Mouse (Mus musculus): ENCODE data around the gene Gpr88. TPM values are rescaled to one million over a fixed set of nuclear protein-coding genes. Genes with fewer than 3 reads are reported as not detected.

Gene Gpr88
- total RNA-seq, 1 experiment: not detected

DNA sequence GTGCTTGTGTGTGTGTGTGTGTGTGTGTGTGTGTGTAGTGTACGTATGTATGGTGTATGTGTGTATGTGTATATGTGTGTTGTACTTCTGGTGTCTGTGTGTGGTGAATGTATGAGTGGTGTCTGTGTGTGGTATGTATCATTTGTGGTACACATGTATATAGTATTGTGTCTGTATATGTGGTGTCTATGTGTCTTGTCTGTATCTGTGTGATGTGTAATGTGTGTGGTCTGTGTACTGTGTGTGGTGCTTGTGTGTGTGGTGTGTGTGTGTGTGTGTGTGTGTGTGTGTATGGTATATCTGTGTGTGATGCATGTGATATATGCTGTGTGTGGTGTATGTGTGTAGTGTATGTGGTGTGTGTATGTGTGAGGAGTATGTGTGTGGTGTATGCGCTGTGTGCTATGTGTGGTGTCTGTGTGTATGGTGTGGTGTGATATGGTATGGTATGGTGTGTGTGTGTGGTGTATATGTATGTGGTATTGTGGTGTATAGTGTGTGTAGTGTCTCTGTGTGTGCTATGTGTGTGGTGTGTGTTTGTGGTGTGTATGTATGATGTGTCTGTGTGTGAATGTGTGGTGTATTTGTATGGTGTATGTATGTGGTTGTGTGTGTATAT, 13.8 kb upstream of the Gpr88 start:
- in situ Hi-C loops (cut with MboI; ENCODE audit: low sequenced_read_pairs in 2 of 2, unreplicated experiment in 2 of 2): no loop called here
- Histone ChIP-seq H3K36me3 (ENCODE audit: control insufficient read depth, insufficient read depth, low read length, poor library complexity, severe bottlenecking) (no peaks in the 10 kb centered on the region), H3K27ac (ENCODE audit: insufficient read depth, low read depth, low read length, poor library complexity, severe bottlenecking) (no peak overlapping the region), H3K9me3 (ENCODE audit: control insufficient read depth, insufficient read depth, low read depth, low read length) (no peaks in the 10 kb centered on the region), H3K9ac (ENCODE audit: insufficient read depth, low read depth, low read length, poor library complexity, severe bottlenecking) (no peak overlapping the region), H3K4me3 (ENCODE audit: insufficient read depth in 1 of 2, low read depth in 1 of 2, low read length in 2 of 2, poor library complexity in 1 of 2, severe bottlenecking in 1 of 2) (no peak overlapping the region), H3K4me1 (ENCODE audit: control insufficient read depth in 2 of 2, insufficient read depth in 2 of 2, low read length in 2 of 2, poor library complexity in 1 of 2) (no peaks in the 10 kb centered on the region)
- no peak for TF ChIP-seq ZC3H11A (IDR thresholded peaks at IDR 0.05; ENCODE audit: borderline replicate concordance, low read depth, low read length)
- TF ChIP-seq ZNF384 (IDR thresholded peaks at IDR 0.05; ENCODE audit: low read depth, low read length): no peak
- TF ChIP-seq CHD2 (IDR thresholded peaks at IDR 0.05; ENCODE audit: low read depth, low read length): no peak
- no peak for TF ChIP-seq HCFC1 (IDR thresholded peaks at IDR 0.05; ENCODE audit: borderline replicate concordance, insufficient read depth, low read length)
- TF ChIP-seq MAFK (IDR thresholded peaks at IDR 0.05; ENCODE audit: insufficient read depth, low read depth, low read length): no peak
- DNase-seq (ENCODE audit: low read depth, low spot score): no peak

DNA sequence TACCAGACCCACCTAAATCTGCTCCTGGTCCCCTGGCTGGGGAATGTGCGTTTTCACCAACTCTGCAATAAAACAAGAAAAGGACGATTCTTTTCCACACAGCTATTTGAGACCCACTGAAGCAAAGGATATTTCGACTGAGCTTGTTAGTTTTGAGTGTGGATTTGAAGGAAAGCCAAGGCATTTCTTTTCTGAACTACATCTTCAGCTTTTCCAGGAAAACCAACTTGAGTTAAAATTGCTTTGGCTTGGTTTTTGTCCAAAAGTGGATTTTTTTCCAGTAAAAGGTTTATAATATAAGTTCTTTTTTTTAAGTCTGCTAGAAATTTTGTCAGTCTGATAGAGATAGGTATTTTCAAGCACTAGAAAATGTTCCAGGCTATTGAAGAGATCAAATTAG, 13.1 kb upstream of the Gpr88 start:
- in situ Hi-C loops (cut with MboI; ENCODE audit: low sequenced_read_pairs in 2 of 2, unreplicated experiment in 2 of 2): no loop called here

DNA sequence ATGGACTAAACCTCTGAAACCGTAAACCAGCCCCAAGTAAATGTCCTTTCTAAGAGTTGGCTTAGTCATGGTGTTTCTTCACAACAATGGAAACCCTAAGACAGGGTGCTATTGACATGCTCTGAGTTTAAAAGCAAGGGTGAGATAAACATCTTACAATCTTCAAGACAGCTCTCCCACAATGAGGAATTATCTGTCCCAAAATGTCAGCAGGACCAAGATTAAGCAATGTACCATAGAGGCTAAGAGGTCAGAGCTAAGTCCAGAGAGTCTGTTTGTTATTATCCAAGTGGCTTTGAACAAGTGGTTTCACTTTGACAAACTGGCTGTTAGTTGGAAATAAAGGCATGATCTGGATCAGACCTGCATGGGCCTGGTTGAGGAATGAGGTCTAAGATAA, 10.7 kb upstream of the Gpr88 start:
- Histone ChIP-seq H3K36me3 (ENCODE audit: control insufficient read depth, insufficient read depth, low read length, poor library complexity, severe bottlenecking) (no peaks in the 10 kb centered on the region), H3K27ac (ENCODE audit: insufficient read depth, low read depth, low read length, poor library complexity, severe bottlenecking) (no peak overlapping the region), H3K9me3 (ENCODE audit: control insufficient read depth, insufficient read depth, low read depth, low read length) (no peaks in the 10 kb centered on the region), H3K9ac (ENCODE audit: insufficient read depth, low read depth, low read length, poor library complexity, severe bottlenecking) (no peak overlapping the region), H3K4me3 (ENCODE audit: insufficient read depth in 1 of 2, low read depth in 1 of 2, low read length in 2 of 2, poor library complexity in 1 of 2, severe bottlenecking in 1 of 2) (no peak overlapping the region), H3K4me1 (ENCODE audit: control insufficient read depth in 2 of 2, insufficient read depth in 2 of 2, low read length in 2 of 2, poor library complexity in 1 of 2) (no peaks in the 10 kb centered on the region)
- TF ChIP-seq ZNF384 (IDR thresholded peaks at IDR 0.05; ENCODE audit: low read depth, low read length): no peak
- TF ChIP-seq MAFK (IDR thresholded peaks at IDR 0.05; ENCODE audit: insufficient read depth, low read depth, low read length): no peak
- TF ChIP-seq CHD2 (IDR thresholded peaks at IDR 0.05; ENCODE audit: low read depth, low read length): no peak
- DNase-seq (ENCODE audit: low read depth, low spot score): no peak
- in situ Hi-C loops (cut with MboI; ENCODE audit: low sequenced_read_pairs in 2 of 2, unreplicated experiment in 2 of 2): no loop called here

More for the DNA sequence above, 13.1 kb upstream of the Gpr88 start:
- Histone ChIP-seq H3K36me3 (ENCODE audit: control insufficient read depth, insufficient read depth, low read length, poor library complexity, severe bottlenecking) (no peaks in the 10 kb centered on the region), H3K4me1 (ENCODE audit: control insufficient read depth in 2 of 2, insufficient read depth in 2 of 2, low read length in 2 of 2, poor library complexity in 1 of 2) (no peaks in the 10 kb centered on the region), H3K4me3 (ENCODE audit: insufficient read depth in 1 of 2, low read depth in 1 of 2, low read length in 2 of 2, poor library complexity in 1 of 2, severe bottlenecking in 1 of 2) (no peak overlapping the region), H3K27ac (ENCODE audit: insufficient read depth, low read depth, low read length, poor library complexity, severe bottlenecking) (no peak overlapping the region), H3K9me3 (ENCODE audit: control insufficient read depth, insufficient read depth, low read depth, low read length) (no peaks in the 10 kb centered on the region), H3K9ac (ENCODE audit: insufficient read depth, low read depth, low read length, poor library complexity, severe bottlenecking) (no peak overlapping the region)
- TF ChIP-seq HCFC1 (IDR thresholded peaks at IDR 0.05; ENCODE audit: borderline replicate concordance, insufficient read depth, low read length): no peak
- TF ChIP-seq CHD2 (IDR thresholded peaks at IDR 0.05; ENCODE audit: low read depth, low read length): no peak
- TF ChIP-seq ZNF384 (IDR thresholded peaks at IDR 0.05; ENCODE audit: low read depth, low read length): no peak
- TF ChIP-seq ZC3H11A (IDR thresholded peaks at IDR 0.05; ENCODE audit: borderline replicate concordance, low read depth, low read length): no peak
- no peak for TF ChIP-seq MAFK (IDR thresholded peaks at IDR 0.05; ENCODE audit: insufficient read depth, low read depth, low read length)
- no peak for DNase-seq (ENCODE audit: low read depth, low spot score)

DNA sequence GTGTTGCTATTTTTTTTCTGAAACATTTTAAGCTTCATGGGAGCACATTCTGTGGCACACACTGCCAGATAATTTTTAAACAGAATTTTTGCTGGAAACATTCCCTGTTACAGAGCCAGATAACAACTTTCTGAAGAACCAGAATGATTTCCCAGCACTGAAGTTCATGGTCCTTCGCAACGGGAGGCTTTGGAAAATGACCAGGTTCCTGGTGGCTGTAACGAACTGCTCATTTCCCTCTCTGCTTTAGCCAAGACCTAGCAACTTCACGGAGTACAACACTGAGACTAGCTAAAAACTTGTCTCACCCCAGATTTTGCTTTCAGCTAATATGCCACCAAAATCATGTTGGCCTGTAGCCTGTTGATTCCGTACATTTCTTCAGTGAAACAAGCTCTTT, 9.8 kb upstream of the Gpr88 start:
- no peaks in the 10 kb centered on the region for H3K9me3 ChIP-seq (ENCODE audit: control insufficient read depth, insufficient read depth, low read depth, low read length)
- in situ Hi-C loops (cut with MboI; ENCODE audit: low sequenced_read_pairs in 2 of 2, unreplicated experiment in 2 of 2): no loop called here
- TF ChIP-seq HCFC1 (IDR thresholded peaks at IDR 0.05; ENCODE audit: borderline replicate concordance, insufficient read depth, low read length) (no peak), CHD2 (IDR thresholded peaks at IDR 0.05; ENCODE audit: low read depth, low read length) (no peak), ZNF384 (IDR thresholded peaks at IDR 0.05; ENCODE audit: low read depth, low read length) (no peak), MAFK (IDR thresholded peaks at IDR 0.05; ENCODE audit: insufficient read depth, low read depth, low read length) (no peak), ZC3H11A (IDR thresholded peaks at IDR 0.05; ENCODE audit: borderline replicate concordance, low read depth, low read length) (no peak)
- H3K36me3 ChIP-seq (ENCODE audit: control insufficient read depth, insufficient read depth, low read length, poor library complexity, severe bottlenecking): no peaks in the 10 kb centered on the region
- H3K27ac ChIP-seq (ENCODE audit: insufficient read depth, low read depth, low read length, poor library complexity, severe bottlenecking): no peak overlapping the region
- H3K4me1 ChIP-seq (ENCODE audit: control insufficient read depth in 2 of 2, insufficient read depth in 2 of 2, low read length in 2 of 2, poor library complexity in 1 of 2): no peaks in the 10 kb centered on the region
- H3K4me3 ChIP-seq (ENCODE audit: insufficient read depth in 1 of 2, low read depth in 1 of 2, low read length in 2 of 2, poor library complexity in 1 of 2, severe bottlenecking in 1 of 2): no peak overlapping the region
- DNase-seq (ENCODE audit: low read depth, low spot score): no peak
- no peak overlapping the region for H3K9ac ChIP-seq (ENCODE audit: insufficient read depth, low read depth, low read length, poor library complexity, severe bottlenecking)

GRCm38 (mm10) chr3:116256104-116256503, 2.8 kb upstream of the Gpr88 start:
- DNase-seq (ENCODE audit: low read depth, low spot score): no peak
- TF ChIP-seq MAFK (IDR thresholded peaks at IDR 0.05; ENCODE audit: insufficient read depth, low read depth, low read length) (no peak), HCFC1 (IDR thresholded peaks at IDR 0.05; ENCODE audit: borderline replicate concordance, insufficient read depth, low read length) (no peak), ZNF384 (IDR thresholded peaks at IDR 0.05; ENCODE audit: low read depth, low read length) (no peak), CHD2 (IDR thresholded peaks at IDR 0.05; ENCODE audit: low read depth, low read length) (no peak), ZC3H11A (IDR thresholded peaks at IDR 0.05; ENCODE audit: borderline replicate concordance, low read depth, low read length) (no peak)

More at GRCm38 (mm10) chr3:116256104-116256503, 2.8 kb upstream of the Gpr88 start:
- Histone ChIP-seq H3K9ac (ENCODE audit: insufficient read depth, low read depth, low read length, poor library complexity, severe bottlenecking) (no peak overlapping the region), H3K9me3 (ENCODE audit: control insufficient read depth, insufficient read depth, low read depth, low read length) (no peaks in the 10 kb centered on the region), H3K27ac (ENCODE audit: insufficient read depth, low read depth, low read length, poor library complexity, severe bottlenecking) (no peak overlapping the region), H3K36me3 (ENCODE audit: control insufficient read depth, insufficient read depth, low read length, poor library complexity, severe bottlenecking) (no peaks in the 10 kb centered on the region), H3K4me1 (ENCODE audit: control insufficient read depth in 2 of 2, insufficient read depth in 2 of 2, low read length in 2 of 2, poor library complexity in 1 of 2) (peaks cover 0 to 5% of the 10 kb centered on the region in 2 experiments; a peak in 1 of 4 replicates), H3K4me3 (ENCODE audit: insufficient read depth in 1 of 2, low read depth in 1 of 2, low read length in 2 of 2, poor library complexity in 1 of 2, severe bottlenecking in 1 of 2) (no peak overlapping the region)
- in situ Hi-C loops (cut with MboI; ENCODE audit: low sequenced_read_pairs in 2 of 2, unreplicated experiment in 2 of 2): no loop called here

Data from ES-E14 (cell line).